Mouse (Mus musculus): ENCODE measurements at regions not wholly inside any gene's neighbourhood (a gene's known extent, or its start where the extent isn't known, plus 50 kb on each side); places are given as distances from the start of the nearest gene placed in this dataset.

DNA sequence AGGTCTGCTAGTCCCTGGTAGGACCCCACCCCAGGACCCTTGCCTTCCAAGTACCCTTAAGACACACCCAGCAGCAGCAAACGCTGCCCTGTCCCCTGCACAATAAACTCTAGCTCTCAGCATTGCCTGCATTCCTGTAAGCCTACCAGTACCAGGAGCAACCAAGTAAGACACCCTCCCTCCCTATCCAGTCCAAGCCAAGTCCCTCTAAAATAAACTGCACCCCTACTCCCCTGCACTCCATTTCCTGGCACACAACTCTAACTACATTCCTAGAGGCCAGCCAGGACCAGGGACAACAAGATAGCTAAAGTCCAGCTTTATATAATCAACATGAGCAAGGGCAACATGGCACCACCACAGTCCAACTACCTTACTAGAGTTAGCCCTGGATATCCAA is 103.5 kb downstream of the Ids start:
- DNase-seq = no peak

- DNase-seq = no peak
These were observed 148.9 kb downstream of the Ids start for GRCm38 (mm10) chrX:70216011-70216410.

DNA sequence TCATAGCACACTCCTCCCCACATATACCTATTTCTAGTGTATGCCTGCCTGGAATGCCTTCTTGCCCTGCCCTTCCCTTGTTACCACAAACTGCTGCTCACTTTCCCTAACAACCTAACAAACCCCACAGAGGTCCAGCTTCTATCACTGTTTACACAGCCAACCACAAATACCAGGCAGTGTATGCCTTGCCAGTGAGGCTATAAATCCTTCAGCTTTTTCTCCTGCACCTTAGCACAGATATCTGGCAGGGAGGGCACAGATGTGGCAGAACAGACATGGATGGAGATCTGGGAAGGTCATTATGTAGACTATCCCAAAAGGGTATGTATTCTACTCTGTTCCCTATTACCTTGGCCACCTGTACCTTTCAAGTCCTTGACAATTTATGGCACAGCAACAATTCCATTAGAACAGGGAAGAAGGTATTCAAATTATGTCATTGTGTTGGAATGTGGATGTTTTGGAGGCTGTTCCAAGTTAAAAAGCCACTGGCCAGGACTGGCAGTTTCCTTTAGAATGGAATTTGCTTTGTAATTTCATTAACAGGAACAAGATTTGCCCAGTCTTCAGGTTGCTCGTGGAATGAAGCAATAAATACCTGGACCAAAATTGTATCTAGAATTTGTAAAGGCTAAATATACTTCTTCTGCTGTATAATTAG is 180.3 kb downstream of the Ids start:
- DNase-seq = no peak

- DNase-seq = no peak
These were observed 195.1 kb downstream of the Ids start for GRCm38 (mm10) chrX:70169737-70170136.

GRCm38 (mm10) chrX:70161011-70161410 is 203.9 kb downstream of the Ids start:
- DNase-seq = peak; percentile 49

All from retina, postnatal 1 day (tissue).